Mouse (Mus musculus): Measurements from ENCODE around the gene 1700016C15Rik. TPM values are rescaled to one million over a fixed set of nuclear protein-coding genes. Genes with fewer than 3 reads are reported as not detected.
A peak's percentile ranks its signal among the peaks of the same experiment; 100 is the strongest.

1700016C15Rik gene
- polyA plus RNA-seq, 1 experiment = not detected

- no peak for DNase-seq
- TF ChIP-seq POLR2A (IDR thresholded peaks at IDR 0.05; ENCODE audit: borderline replicate concordance, extremely low read depth, low read depth, low read length) (no peak), CTCF (IDR thresholded peaks at IDR 0.05; ENCODE audit: insufficient read depth, low read length) (no peak)
- H3K4me1 ChIP-seq (ENCODE audit: control insufficient read depth, insufficient read depth, low read length) = peaks cover 4% of the 10 kb centered on the region
- WGBS = under 1% methylated on average over 41 of the region's 41 CpGs
- peak overlapping the region; percentile 84 for H3K4me3 ChIP-seq (replicated peaks; ENCODE audit: extremely low read depth, low read depth, low read length)
These were observed 66.0 kb downstream of the 1700016C15Rik start for GRCm38 (mm10) chr1:177795421-177796192.

GRCm38 (mm10) chr1:177796193-177796939 lies 66.8 kb downstream of the 1700016C15Rik start, which contains the start of gene Adss:
Gene Adss (minus strand): TSS chr1:177796511.
- Histone ChIP-seq H3K4me3 (replicated peaks; ENCODE audit: extremely low read depth, low read depth, low read length) (peak within 1 kb of the TSS; percentile 84), H3K4me1 (ENCODE audit: control insufficient read depth, insufficient read depth, low read length) (peaks cover 4% of the 10 kb centered on the region)
- DNase-seq = peak; percentile 99
- WGBS = under 1% methylated on average over 58 of the region's 64 CpGs
- TF ChIP-seq CTCF (IDR thresholded peaks at IDR 0.05; ENCODE audit: insufficient read depth, low read length) (no peak), POLR2A (IDR thresholded peaks at IDR 0.05; ENCODE audit: borderline replicate concordance, extremely low read depth, low read depth, low read length) (peak; percentile 73; the same call in 1 of the 2 replicates)

GRCm38 (mm10) chr1:177797151-177797755 lies 67.6 kb downstream of the 1700016C15Rik start:
- Histone ChIP-seq H3K4me1 (ENCODE audit: control insufficient read depth, insufficient read depth, low read length) (peaks cover 4% of the 10 kb centered on the region), H3K4me3 (replicated peaks; ENCODE audit: extremely low read depth, low read depth, low read length) (no peak overlapping the region)
- TF ChIP-seq CTCF (IDR thresholded peaks at IDR 0.05; ENCODE audit: insufficient read depth, low read length) (no peak), POLR2A (IDR thresholded peaks at IDR 0.05; ENCODE audit: borderline replicate concordance, extremely low read depth, low read depth, low read length) (no peak)
- DNase-seq = no peak
- WGBS = 68% methylated on average over 8 of the region's 8 CpGs

Other genes starting within 250 kb of the 1700016C15Rik start
- gene Adss, start 66.7 kb downstream of the 1700016C15Rik start, polyA plus RNA-seq (2012; rRNA removed) = 17.0 and 23.8 TPM in 2 replicates